Mouse (Mus musculus): ENCODE measurements at regions not wholly inside any gene's neighbourhood (a gene's known extent, or its start where the extent isn't known, plus 50 kb on each side); places are given as distances from the start of the nearest gene placed in this dataset.

- TF ChIP-seq TAL1 (IDR thresholded peaks at IDR 0.05; ENCODE audit: low read length), result no peak
- TF ChIP-seq GATA1 (IDR thresholded peaks at IDR 0.05; ENCODE audit: low read length), result no peak
Measured at GRCm38 (mm10) chr2:75542781-75543180, 116.3 kb upstream of the Hnrnpa3 start.

All from erythroblast, embryonic 14.5 days (primary cell).